Mouse (Mus musculus) cerebellum, adult 9-11 months (tissue): Measurements from ENCODE around the gene Rnasek.

Experiments used
- DNase-seq: peaks from one replicate; pipeline ENCODE4 v3.0.0; 2022

Gene Rnasek

DNA sequence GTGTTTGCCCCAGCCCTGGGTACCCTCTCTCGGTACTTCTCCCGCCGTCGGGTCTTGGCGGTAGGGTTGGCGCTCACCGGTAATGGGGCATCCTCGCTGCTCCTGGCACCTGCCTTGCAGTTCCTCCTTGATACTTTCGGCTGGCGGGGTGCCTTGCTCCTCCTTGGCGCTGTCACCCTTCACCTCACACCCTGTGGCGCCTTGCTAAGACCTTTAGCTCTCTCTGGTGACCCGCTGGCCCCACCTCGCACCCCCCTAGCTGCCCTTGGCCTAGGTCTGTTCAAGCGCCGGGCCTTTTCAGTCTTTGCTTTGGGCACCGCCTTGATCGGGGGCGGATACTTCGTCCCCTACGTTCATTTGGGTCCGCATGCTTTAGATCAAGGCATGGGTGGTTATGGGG, 24.3 kb downstream of the Rnasek start:
- peak; percentile 80 for DNase-seq

GRCm38 (mm10) chr11:70214856-70215209, 24.8 kb downstream of the Rnasek start:
- DNase-seq = no peak

DNA sequence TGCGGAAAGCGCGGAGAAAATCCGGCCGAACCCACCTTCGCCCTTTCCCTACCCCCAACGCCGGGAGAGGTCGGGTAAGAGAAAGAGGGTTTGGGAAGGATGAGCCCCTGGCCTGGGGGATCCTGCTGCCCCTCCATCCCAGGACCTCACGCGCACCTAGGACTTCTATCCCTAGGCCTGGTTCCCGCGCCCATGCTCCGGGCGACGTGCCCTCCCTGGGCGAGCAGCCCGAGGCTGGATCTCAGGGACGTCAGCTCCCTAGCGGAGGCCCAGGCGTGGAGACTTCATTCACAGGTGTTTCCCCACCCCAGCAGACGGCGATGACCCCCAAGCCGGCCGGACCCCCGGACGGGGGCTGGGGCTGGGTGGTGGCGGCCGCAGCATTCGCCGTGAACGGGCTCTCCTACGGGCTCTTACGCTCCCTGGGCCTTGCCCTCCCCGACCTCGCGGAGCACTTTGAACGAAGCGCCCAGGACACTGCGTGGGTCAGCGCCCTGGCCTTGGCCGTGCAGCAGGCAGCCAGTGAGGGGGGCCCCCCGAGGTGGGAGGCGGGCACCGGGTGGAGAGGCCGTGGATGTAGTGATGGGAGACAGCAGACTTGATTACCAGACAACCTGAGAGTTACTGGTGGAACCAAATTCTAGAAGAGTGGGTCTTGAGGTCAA, 25.3 kb downstream of the Rnasek start:
- DNase-seq = peak; percentile 82

GRCm38 (mm10) chr11:70213736-70214135, 25.9 kb downstream of the Rnasek start:
- peak; percentile 91 for DNase-seq

- peak; percentile 77 for DNase-seq
Observed at GRCm38 (mm10) chr11:70212896-70213295, 26.7 kb downstream of the Rnasek start.

DNA sequence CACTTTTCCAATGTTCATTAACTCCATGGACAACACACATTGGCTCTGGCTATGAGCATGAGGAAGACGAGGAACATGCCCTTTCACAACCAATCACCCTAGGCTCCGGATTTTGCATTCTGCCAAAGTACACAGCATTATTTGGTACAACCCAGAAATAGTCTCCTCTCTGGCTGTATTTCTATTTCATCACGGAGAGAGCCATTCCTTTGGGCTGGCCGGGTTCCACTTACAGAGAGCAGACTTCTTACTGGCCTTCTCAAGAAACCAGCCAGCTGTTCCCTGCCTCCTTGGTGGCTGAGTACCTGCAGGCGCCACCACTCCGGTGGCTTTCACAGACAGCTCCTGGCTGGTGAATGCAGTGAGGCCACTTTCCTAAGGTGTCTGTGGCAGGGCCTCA, 27.2 kb downstream of the Rnasek start, which contains the start of gene Slc16a11:
Gene Slc16a11, plus strand, starts transcription at position 330 of the 400 bp plus-strand sequence.
- peak; percentile 62 for DNase-seq

- DNase-seq = no peak
Observed at GRCm38 (mm10) chr11:70211972-70212371, 27.7 kb downstream of the Rnasek start.

- DNase-seq = no peak
Observed at GRCm38 (mm10) chr11:70210681-70211080, 29.0 kb downstream of the Rnasek start.

DNA sequence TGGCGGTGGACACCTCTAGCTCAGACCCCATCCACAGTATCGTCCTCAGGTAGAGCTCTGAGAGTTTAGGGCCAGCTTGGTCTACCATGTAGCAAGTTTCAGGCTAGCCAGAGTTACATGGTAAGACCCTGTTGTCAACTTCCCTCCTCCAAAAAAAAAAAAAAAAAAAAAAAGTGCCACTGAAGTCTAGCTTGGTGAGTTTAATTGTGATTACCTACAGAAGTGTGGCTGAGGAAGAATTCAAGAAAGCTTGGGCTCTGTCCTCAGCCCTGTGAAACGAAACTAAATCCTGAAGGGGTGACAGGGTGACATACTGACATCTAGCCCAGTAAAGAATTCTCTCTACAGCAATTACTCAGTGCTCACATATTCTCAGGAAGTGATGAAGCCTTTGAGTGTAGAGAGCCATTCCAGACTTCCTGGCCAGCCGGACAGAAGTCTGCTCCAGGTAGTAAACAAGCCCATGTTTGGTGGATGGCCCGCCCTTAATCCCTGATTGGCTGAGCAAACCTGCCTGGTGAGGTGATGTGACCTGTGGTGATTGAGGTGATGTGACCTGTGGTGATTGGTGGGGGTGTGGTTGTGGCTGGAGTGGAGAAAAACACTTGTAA, 30.8 kb downstream of the Rnasek start:
- DNase-seq = no peak

GRCm38 (mm10) chr11:70207283-70207682, 32.4 kb downstream of the Rnasek start:
- DNase-seq = no peak

GRCm38 (mm10) chr11:70206801-70207200, 32.8 kb downstream of the Rnasek start:
- DNase-seq = no peak

DNA sequence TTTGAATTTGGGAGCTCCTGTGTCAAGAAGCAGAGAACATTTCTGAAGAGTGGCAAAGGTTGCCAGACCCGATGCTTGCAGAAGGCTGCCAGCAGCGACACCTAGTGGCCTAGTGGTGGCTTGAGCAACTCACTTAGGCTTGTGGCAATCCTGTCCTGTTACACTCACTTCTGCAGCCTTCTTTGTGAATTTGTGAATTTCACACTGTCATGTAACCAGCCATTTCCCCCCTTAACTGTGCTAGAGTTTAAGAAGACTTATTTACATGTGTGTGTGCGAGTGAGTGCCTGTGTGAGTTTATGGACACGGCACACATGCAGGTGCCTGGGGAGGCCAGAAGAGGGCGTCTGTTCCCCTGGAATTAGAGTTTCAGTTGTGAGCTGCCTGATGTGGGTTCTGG, 38.0 kb downstream of the Rnasek start:
- DNase-seq = peak; percentile 72

DNA sequence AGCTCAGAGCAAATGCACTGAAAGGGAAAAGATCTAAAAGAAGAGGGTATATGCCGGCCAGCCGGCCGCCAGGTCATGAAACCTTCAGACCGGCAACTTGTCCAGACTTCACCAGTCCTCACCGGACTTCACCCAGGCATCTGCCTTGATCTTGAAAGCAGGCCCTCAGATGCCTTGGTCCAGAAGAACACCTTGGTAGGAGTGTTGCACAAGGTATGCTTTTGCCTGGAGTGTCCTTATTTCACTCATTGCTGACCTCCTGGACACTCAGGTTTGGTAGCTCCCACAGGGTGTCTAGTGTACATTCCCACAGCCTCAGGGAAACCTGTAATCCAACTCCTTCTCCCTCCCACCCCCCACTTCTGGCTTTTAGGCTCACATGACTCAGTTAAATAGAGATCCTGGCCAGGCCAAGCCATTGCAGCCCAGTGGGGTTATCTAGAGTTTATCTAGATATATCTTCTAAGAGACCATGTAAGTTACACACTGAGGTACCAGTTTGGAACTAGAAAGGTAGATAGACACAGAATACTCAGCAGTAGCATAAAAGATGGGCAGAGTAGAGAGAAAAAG, 39.5 kb downstream of the Rnasek start:
- no peak for DNase-seq

DNA sequence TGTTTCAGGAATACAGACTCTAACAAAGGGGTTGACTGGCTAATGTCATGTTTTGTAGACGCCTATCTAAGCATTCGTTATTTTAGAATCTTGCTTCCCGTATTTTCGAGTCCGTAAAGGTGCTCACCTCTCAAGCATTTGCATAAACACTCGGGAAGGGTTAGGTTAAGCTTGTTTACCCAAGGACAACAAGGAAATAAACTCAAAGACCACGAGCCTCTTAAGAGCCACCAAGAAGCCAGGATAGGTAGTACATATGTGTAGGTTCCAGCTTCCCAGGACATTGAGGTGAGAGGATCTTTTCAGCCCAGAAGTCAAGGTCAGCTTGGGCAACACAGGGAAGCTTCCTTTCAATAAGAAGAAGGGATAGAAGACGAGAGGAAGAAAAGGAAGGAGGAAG, 40.5 kb downstream of the Rnasek start:
- DNase-seq = no peak

GRCm38 (mm10) chr11:70198332-70198731, 41.3 kb downstream of the Rnasek start:
- no peak for DNase-seq

DNA sequence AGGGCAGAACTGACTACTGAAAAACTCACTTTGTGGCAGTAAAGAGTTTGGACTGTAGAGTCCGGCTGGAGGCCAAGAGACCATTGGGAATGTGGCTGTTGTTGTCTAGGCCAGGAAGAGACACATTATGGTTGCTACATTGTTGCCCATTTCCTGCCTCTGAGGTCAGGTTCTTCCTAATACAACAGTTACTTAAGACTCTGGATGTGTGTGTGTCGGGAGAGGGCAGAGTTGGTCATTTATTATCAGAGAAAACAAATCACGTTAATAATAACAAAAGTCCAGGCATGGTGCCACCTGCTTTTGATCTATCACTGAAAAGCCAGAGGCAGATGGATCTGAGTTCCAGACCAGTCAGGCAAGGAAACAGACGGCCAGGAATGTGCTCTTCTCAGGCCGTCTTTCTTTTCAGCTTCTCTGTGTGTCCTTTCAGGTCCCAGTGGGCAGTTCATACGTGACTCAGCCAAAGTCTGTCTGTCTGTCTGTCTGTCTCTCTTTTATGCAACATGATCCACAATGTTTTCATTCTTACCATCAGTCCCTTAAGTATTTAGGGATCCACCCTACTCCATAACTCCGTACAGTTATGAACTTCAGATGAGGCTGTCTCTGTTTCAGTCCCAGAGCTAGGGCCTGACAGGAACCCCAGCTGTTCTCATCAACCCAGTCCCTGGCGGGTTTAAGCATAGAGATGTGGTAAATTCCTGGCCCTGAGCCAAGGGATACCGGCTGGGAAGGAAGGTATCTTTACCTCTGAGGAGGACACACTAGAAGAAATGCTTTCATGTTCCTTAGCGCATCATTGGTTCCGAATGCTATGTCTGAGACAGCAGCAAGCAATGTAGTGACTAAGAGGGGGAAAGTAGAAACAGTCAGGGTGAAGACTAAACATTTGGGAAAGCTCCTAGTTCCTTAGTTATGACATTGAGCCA, 46.0 kb downstream of the Rnasek start:
- DNase-seq = no peak

DNA sequence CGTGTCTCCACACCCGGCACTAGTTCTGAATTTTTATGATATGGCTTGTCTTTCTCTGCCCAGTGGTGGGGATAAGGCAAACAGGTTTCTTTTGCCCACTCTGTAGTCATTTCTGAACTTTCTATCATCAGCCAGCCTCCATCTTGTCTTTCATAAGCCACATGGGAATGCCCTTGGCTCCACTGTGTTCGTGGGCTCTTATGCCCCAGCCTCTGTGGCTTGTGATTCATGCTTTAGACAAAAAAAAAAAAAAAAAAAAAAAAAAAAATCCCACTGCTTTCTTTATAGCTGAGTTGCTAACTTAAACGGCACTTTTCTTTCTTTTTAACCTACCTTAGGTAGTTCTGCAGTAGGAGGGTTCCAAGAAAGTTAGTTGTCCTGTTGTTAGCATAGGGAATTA, 47.5 kb downstream of the Rnasek start:
- no peak for DNase-seq

DNA sequence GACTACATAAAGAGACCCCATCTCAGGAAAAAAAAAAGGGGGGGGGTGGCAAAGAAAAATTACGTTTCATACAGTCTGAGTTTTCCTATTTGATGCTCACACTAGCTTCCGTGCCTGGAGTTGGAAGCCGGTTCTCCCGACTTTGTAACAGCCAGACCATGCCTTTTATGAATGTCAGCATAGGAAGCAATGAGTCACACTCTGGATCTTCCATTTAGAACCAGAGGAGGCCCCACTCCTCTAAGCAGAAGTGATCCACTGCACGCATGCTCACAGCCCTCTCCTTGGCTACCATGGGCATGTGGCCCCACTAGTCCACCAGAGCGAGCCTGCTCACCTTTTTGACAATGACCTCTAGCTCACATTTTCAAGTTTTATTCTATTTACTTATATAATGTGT, 48.5 kb downstream of the Rnasek start:
- DNase-seq = no peak

GRCm38 (mm10) chr11:70189319-70190134, 50.1 kb downstream of the Rnasek start:
- DNase-seq = no peak
